Mouse (Mus musculus) layer of hippocampus, postnatal 36 days (tissue): ENCODE data around the gene Ptcra. TPM values are rescaled to one million over a fixed set of nuclear protein-coding genes. Genes with fewer than 3 reads are reported as not detected.
"Not testable (repeated sequence)": the region's sequence is repeated elsewhere in the genome, so short reads cannot be mapped to it uniquely, and the experiment has no call there.

Experiments
- DNase-seq, 2 experiments: peaks; one replicate each; pipeline ENCODE4 v3.0.0; 2022
- total RNA-seq, 2 experiments: library from RNA; stranded (reverse); gene quantifications; 2 replicates each; pipeline ENCODE4 v1.2.3; 2021

Gene Ptcra
- under 1 TPM in 1 of 2 experiments, not detected in 1; 0.30 TPM for total RNA-seq

DNA sequence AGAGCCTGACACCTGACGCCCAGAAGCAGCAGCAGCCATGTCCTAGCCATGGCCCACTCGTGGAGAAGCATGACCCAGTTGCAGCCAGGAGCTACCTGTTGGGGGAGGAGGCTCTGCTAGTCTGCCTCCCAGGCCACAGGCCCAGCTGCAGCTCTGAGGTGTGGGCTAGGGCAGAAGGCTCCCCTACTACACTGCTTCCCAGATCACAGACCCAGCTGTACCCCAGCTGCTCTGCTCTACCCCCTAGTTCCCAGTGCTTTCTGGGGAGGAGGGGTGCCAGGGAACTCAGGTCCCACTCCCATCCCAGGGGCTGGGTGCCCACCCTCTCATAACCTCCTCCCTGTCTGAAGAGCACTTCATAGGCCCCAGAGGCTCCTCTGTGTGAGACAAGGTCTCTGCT, at the start of gene Ptcra:
Gene Ptcra, minus strand, starts transcription at position 169 of the 400 bp plus-strand sequence.
- DNase-seq, result no peak

GRCm38 (mm10) chr17:46812442-46812841, 48.9 kb upstream of the Ptcra start:
- no peak for DNase-seq

- DNase-seq, result no peak
Measured at GRCm38 (mm10) chr17:46810672-46811071, 47.2 kb upstream of the Ptcra start.

DNA sequence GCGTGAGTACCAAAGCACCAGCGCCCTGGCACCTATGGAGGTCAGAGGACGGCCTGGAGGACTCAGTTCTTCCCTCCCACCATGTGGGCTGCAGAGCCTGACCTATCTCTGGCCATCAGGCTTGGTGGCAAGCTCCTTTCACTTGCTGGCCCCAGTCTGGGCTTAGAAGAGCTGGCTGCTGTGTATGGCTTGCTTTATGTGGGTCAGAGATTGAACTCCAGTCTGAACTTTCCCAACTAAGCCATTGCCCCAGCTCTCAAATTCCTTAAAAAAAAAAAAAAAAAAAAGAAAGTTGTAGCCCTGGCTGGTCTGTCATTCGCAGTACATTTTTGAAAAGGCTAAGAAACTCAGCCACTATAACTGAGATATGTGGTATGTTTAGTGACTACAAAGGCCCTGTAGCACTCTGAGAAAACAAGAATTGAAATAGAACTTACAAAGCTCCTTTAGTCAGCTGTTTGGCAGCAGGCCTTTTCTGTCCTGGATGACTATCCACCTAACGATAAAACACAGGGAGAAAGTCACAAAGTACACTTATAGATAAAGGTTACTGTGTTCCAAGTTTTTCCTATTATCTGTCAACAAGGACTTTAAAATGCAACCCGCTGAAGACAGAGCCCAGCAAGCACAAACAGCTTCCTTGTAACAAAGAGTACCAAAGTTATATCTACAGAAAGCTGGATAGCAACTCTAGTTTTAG, 45.8 kb upstream of the Ptcra start:
- DNase-seq, result no peak

DNA sequence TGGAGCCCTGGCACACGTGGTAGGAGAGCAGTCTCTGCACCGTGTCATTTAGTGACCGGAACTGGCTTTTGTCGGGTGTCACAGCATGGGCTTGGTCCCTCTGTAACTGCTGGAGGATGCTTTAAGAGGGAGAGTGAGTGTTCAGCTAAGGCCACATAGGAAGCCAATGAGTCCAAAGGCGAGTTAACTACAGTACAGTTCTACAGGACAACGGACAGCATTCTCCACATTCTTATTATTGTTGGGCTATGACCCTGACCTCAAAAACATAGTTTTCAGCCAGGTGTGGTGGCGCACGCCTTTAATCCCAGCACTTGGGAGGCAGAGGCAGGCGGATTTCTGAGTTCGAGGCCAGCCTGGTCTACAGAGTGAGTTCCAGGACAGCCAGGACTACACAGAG, 44.9 kb upstream of the Ptcra start:
- no peak for DNase-seq

DNA sequence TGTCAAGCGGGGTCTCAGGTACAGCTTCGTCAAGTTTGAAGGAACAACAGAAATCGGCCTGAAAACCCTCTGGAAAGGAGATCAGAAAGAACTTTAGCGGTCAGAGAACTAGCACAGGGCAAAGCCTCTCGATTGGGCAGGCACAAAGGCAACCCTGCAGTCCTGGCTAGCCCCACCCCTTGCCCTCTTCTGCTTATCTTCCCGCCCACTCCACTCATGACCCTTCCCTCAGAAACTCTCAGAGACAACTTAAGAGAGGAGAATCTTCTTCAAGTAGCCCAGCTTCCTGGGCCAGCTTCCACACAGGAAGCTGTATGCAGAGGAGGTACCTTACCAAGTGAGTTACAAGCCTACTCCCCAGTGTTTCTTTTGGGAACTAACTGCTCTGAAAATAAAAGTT, 38.2 kb upstream of the Ptcra start:
- DNase-seq, result no peak

DNA sequence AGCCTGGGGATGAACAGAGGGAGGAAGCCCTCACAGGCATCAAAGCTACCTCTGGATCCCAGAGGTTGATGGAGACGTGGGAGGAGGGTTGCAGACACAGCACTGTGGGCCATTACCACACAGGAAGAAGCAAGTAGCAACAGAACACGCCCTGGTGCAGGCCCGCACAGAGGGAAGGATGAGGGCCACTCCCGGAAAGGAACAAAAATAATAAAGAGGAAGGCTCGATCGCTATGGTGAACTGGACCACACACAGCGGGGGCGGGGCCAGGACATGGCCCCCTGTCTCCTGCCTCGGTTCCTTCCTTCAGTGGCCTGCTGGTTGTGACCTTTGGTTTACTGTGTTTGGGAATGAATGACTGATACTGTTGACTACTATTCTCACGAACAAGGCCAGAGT, 36.2 kb upstream of the Ptcra start:
- no peak for DNase-seq

- no peak for DNase-seq
Measured at GRCm38 (mm10) chr17:46797386-46797785, 33.9 kb upstream of the Ptcra start.

DNA sequence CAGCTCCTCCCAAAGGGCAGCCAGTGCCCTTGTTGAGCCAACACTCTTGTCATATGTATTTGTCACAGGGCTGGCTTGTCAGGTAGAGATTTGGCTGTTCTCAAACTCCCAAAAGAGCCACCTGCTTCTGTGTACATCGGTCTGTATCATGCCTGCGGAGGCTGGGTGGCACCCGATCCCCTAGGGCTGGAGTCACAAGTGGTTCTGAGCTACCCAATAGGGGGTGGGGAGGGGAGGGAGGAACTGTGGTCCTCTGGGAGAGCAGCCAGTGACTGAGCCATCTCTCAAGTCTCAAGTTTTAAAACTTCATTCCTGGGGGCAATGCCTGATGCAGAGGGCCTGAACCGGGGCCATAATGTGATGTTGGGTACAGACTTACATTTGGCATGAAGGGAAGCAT, 33.2 kb upstream of the Ptcra start:
- no peak for DNase-seq

DNA sequence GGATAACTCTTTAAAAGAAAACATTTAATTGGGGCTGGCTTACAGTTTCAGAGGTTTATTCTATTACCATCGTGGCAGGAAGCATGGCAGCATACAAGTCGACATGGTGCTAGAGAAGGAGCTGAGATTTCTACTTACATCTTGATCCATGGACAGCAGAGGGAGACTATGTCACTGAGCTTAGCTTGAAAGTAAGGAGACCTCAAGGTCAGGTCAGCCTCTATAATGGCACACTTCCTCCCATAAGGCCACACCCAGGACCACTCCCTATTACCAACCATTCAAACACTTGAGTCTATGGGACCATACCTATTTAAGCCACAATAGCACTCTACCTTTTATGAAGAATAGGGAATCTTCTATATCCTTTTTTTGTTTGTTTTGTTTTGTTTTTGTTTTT, 29.5 kb upstream of the Ptcra start:
- DNase-seq, result no peak

DNA sequence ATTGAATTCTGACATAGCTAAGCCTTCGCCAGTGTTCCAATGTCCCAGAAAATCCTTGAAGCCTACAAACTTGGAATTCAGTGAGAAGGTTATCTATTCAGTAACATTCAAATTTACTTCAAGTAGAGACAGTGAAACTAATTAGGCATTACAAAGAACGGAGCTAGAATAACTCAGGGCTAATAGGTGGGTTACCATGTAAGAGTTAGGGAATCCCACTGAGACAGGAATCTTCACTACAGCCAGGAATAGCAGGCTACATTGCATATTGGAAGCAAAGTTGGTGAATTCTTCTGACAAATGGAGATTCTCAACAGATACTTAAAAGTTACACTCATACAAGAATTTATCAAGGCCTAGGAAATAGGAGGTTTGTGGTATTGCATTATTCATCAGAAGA, 24.5 kb upstream of the Ptcra start:
- DNase-seq, result not testable (repeated sequence)

DNA sequence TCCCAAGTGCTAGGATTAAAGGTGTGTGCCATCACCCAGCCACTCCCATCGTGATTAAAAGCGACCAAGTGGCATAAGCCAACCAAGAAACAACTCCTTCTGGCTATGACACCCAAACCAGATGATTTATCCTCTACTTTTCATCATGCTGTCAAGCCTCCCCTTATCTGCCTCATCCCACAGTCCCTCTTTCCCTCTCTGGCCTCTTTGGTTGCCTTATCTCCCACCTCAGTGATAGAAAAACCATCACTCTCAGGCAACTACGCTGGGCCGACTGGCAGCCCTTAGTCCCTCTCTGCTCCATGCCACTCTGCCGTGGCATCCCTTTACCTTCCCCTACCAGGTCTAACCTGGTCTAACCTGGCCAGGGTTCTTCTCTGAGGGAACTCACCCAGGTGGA, 23.4 kb upstream of the Ptcra start:
- DNase-seq, result no peak

GRCm38 (mm10) chr17:46783222-46783565, 19.7 kb upstream of the Ptcra start:
- DNase-seq, result no peak

GRCm38 (mm10) chr17:46782341-46783221, 19.1 kb upstream of the Ptcra start, which contains the start of gene Rpl7l1:
TSS of gene Rpl7l1 (minus strand) at chr17:46782672.
- DNase-seq, result peak; percentile 90 to 91

DNA sequence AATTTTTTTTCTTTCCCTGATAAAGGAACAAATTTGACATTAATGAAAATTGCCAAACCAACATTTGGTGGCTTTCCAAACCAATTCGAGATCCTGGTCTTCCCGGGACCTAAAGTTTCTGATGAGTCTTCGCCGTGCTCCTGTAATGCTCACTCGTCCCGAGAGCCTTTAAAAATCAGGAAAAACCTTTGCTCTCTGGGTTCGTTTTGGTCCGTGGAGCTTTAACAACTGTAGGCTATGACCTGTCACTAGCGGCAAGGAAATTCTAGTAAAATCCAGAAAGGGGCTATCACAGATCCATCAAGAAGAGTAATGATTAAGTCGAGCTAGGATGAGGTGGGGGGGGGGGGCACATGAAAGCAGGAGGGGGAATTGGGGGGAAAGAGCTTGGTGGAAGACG, 18.4 kb upstream of the Ptcra start:
- DNase-seq, result no peak

DNA sequence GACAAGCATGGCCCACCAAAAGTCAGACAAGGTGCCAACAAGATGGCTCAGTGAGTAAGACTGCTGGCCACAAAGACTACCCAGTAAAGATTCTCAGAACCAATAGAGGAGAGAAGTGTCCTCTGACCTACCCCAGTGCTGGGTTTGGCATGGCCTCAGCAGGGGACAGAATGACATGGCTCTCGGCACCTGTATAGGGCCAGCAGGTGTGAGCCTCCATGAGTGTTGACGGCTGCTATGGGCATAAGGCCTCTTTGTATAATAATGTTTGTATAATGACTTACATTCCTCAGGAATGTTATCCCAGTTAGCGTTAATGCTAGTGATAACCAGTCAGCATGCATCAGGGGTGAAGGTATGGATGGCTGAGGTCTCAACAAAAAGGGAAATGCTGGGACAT, 12.6 kb upstream of the Ptcra start:
- DNase-seq, result no peak

DNA sequence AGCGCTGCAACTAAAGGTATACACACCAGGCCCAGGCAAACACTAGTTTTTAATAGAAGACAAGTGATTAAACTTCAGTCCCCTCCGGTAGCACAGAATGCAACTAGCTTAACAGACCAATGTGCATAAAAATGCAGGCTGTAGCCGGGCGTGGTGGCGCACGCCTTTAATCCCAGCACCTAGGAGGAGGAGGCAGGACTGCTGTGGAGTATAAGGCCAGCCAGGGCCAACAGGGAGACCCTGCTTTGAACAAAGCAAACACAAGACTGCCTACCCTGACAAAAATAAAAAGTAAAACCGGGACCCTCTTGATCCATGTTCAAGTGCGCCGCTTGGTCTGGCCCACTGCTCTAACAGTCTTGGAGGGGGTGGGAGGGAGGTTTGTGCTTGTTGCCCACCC, 11.6 kb upstream of the Ptcra start:
- DNase-seq, result no peak

DNA sequence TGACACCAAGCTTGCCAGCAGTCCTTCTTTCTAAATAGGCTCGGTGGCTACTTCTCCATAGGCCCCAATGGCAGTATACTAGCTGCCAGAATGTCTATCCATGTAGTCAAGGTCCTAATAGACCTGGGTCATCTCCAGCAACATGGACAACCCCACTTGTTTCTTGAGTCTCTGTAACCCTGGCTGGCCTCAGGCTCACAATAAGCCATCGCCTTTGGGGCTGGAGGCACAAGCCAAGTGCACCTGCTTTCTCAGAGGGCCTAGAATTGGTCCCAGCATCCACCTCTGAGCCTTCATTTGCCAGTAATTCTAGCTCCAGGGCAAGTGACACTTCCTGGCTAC, 10.6 kb upstream of the Ptcra start:
- DNase-seq, result no peak

DNA sequence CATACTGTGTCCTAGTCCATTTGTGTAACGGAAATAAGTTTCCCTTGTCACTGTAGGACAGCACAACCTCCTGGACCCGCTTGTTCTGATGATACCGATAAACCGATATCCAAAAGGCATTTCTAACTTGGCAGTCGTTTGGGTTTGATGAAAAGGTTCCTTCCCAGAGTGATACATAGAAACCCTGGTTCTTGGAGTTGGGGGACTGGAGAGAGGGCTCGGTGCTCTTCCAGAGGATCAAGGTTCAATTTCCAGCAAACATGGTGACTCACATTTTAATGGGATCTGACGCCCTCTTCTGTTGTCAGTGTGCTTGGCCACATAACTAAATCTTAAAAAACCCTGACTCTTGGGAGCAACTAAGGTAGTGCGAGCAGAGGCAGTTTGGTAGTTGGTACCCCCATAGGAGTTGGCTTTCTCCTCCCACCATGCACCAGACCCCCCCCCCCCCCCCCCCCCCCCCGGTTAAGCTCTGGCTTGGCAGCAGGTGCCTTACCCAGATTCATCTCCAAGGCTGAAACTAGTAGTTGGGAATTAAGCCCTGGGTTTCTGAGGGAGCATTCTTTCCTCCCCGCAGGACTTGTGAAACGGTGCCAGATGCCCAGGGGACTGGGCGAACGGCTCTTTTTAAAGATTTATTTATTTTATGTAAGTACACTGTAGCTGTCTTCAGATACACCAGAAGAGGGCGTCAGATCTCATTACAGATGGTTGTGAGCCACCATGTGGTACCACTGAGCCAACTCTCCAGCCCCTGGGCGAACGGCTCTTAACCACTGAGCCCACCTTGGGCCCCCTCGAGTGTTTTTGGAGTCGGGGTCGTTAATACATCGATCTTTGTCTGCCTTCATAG, 10.0 kb upstream of the Ptcra start:
- no peak for DNase-seq

DNA sequence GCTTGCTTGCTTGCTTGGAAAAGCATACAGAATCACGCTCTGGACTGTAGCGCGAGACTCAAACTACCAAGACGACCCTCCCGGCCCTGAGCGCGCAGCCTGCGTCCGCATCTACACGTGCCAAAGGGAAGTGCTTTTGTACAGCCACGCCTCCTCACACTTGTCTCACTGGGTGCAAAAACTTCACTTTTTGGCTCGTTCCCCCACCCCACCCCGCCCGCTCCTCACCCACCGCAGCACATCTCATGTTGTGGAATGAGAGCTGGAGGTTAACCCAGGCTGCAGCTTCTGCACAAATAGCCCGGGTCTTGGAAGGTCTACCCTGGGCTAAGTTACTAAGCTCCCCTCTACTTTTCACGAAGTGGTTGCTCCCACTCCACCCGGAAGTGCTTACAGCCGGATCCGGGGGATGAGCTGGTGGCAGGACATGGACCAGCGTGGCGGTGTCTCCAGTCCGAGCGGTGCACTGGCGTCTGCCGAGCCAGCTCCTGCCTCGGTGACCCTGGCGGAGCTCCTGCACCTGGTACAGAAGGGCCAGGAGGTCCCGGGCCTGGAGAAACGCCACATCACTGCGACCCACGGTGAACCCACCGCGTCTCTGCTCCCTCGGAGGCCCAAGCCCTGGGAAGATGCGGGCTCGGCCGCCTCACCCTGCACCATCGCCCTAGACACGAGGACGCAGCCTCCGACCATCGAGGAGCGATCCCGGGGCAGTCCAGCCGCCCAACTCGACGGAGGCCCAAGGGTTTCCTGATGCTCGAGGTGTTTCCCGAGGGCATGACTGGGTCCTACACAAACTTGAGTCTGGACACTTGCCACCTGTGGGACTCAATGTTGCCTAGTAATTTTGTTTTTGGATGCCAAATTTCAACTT, 9.1 kb upstream of the Ptcra start, which contains the start of gene 2310039H08Rik:
Gene 2310039H08Rik, plus strand, starts transcription at position 232 of the 874 bp plus-strand sequence.
- DNase-seq, result peak; percentile 84 to 85

GRCm38 (mm10) chr17:46772038-46772403, 8.5 kb upstream of the Ptcra start:
- no peak for DNase-seq

DNA sequence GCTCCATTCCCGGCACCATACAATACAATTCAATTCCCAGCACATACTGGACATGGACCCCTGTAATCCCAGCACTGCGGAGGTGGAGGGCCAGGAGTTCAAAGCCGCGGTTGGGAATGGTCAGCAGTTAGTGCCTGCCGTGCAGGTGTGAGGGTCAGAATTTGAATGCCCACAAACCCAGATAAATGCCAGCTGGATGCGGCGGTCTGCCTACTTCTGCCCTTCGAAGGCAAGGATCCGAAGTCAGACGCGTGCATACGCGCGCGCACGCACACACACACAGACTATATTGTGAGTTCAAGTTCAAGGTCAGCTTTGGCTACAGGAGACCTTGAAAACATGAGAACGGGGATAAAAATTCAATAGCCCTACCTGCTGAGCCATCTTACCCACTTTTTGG, 8.1 kb upstream of the Ptcra start:
- DNase-seq, result no peak
